Mouse (Mus musculus) heart, postnatal 36 days (tissue): Measurements from ENCODE around the gene Nrarp. TPM values are rescaled to one million over a fixed set of nuclear protein-coding genes. Genes with fewer than 3 reads are reported as not detected.

ENCODE experiments used
- DNase-seq, 2 experiments: peaks; one replicate each; pipeline ENCODE4 v3.0.0; 2021 to 2022
- intact Hi-C: fragments of 180-260 bp; cut with DNase I; formaldehyde crosslinking; loops from one replicate; pipeline ENCODE4 v1.15.1; 2025
- total RNA-seq, 2 experiments: library from RNA; stranded (reverse); gene quantifications; 2 replicates each; pipeline ENCODE4 v1.2.3; 2021

Gene Nrarp
- 10 to 100 TPM in 1 of 2 experiments, 1 to 10 TPM in 1; 9.7 to 12.0 TPM for total RNA-seq

DNA sequence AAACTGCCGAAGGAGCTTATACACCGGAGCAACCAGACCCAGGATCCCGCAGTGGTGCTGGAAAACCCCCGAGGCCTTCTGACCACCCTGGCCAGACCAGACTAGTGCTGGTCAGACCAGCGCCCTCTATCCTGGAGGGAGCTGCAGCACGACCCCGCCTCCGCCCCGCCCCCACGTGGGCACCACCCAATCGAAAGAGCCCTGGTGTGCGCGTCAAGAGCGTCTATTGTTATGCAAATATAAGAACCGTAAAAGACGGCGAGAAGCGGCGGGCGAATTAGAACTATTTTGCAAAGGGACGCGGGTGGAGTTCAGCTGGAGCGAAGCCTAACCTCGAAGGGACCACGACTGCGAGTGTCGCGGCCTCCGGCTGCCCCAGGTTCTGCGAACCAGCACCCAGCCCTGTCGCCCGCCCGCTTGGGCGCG is at the start of gene Nrarp:
TSS of gene Nrarp (plus strand) at position 281 of the 426 bp plus-strand sequence.
- DNase-seq = peak; percentile 88 to 92
- intact Hi-C loops = loop anchor here (5.0 kb wide), 1 partner anchor 38 kb away; no protein-coding TSS in a partner anchor

DNA sequence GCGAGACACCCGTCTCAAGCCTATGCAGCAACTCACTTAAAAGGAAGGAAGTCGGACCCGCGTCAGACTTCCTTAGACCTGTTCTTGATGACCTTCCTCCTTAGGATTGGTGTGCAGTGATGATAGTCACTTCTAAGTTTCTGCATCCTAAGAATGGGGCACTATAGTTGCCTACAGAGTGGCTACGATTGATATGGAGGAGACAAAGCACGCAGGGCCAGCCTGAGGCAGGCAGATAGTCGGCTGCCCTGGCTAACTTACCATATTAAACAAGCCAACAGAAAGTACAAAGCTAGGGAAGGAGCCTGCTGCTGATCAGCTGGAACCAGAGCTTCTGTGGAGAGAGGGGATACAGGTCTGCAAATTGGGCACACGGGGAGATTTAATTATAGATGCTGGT is 49.0 kb upstream of the Nrarp start:
- no peak for DNase-seq
- intact Hi-C loops = no loop called here

DNA sequence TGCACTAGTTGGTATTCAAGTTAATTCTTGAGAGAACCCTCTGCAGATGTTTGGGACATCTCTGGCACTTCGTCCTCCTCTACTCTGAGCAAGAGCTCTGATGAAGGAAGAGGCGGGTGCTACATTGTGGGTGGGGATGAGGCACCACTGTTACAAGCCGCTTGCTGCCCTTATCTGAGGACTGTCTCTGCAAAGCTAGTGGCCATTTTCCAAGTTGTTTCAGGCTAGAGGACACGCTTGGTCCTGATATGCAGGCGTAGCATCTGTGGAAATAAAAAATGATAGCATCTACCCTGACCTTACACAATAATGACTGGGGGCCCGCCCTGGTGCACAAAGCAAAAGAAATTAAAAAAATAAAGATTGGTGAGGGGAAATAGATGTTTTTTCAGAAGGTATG is 42.7 kb upstream of the Nrarp start:
- intact Hi-C loops = no loop called here
- no peak for DNase-seq

DNA sequence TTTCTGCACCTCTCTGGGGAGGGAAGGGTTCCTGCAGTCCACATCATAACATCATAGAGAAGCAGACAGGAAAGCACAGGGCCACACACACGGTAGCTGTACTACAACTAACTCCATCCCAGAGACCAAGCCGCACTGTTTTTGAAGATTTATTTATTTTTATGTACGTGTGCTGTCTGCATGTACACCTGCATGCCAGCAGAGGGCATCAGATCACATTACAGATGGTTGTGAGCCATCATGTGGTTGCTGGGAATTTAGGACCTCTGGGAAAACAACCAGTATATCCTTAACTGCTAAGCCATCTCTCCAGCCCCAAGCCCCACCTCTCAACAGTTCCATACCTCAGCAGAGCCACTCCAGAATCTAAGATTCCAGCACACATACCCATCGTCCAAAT is 39.4 kb upstream of the Nrarp start:
- intact Hi-C loops = loop anchor here (5.0 kb wide), 1 partner anchor 41 kb away; the partner anchor contains the start of gene Nrarp
- DNase-seq = no peak

DNA sequence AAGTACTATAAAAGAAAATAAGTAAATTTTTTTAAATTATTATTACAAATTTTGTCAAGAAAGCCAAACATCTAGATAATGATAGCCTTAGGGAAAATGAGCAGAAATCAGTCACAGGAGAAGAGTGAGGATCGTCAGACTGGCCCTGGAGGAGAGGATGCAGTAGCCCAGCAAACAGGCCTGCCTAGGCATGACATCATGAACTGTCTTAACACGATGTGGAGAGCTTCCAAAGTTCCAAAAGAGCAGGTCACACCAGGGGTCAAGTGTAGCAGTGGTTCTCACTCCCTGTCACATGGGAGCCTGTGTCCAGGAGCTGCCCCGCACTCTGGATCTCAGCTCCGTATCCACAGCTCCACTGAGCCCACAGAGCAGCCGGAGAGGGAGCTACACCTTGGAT is 38.6 kb upstream of the Nrarp start:
- DNase-seq = no peak

DNA sequence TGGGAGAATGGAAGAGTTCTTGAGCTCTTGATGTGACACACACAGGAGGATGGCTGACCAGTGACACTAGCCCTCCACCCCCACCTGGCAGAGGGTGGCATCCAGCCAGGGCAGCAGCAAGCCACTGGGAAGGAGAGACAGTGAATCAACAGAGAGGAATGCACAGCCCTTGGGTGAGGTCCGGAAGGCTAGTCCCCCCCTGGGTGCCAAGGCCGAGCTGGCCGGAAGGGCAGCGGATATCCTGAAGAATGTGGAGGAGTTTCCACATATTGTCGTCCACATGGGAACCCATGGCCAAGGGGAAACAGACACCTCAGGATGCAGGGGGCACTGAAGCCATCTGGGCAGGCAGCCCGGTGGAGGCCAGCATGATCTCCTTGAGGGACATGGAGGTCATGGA is 35.2 kb upstream of the Nrarp start:
- peak; percentile 32 to 40 for DNase-seq
- intact Hi-C loops = no loop called here

More for the DNA sequence above, 38.6 kb upstream of the Nrarp start:
- intact Hi-C loops = loop anchor here (5.0 kb wide), 1 partner anchor 40 kb away; the partner anchor contains the start of gene Nrarp

DNA sequence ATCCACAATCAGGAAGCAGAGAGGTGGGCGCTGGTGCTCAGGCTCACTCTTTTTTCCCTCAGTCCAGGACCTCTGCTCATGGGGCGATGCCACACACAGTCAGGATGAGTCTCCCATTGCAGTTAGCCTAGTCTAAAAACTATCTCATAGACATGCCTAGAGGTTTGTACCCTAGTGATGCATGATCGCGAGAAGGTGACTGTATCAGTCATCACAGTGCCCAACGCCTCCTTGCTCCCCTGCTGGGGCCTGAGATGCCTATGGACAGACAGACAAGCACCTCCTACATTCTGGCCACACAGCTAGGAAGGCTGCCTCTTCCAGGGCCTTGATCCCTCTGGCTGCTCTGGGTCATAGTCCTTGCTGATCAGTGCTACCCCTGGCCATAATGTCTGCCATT is 33.2 kb upstream of the Nrarp start:
- intact Hi-C loops = no loop called here
- no peak for DNase-seq

DNA sequence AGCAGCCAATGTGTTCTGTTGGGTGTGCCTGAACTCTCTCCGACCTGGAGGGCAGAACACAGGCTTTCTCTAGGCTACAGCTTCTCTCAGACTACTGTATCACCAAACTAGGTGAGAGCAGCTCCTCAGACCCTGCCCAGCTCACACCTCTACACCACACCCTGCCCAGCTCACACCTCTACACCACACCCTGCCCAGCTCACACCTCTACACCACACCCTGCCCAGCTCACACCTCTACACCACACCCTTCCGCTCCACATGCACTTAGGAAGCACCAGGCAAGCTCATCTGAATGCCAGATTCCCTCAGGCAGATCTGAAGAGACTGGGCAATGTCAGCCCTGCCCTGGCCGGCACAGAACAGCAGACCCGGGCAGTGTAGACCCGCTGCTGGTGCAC is 32.7 kb upstream of the Nrarp start:
- intact Hi-C loops = no loop called here
- no peak for DNase-seq

DNA sequence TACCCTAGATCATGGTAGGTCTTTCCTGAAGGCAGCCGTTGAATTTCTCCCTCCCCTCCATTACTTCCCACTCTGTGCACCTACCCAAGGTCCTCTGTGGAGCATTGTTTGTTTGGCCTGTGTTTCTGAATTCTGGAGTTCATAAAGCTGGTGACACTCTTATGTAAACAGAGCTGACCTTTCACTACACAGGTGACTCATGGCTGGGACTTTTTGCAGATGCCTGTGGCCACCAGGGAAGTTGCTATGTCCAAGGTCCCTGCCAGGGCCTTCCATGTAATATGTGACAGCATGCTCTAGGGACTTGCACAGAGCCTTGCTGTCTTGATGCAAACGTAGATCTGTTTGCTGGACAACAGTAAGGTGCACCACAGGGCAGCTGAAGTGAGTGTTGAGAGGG is 30.9 kb upstream of the Nrarp start:
- DNase-seq = no peak
- intact Hi-C loops = no loop called here

DNA sequence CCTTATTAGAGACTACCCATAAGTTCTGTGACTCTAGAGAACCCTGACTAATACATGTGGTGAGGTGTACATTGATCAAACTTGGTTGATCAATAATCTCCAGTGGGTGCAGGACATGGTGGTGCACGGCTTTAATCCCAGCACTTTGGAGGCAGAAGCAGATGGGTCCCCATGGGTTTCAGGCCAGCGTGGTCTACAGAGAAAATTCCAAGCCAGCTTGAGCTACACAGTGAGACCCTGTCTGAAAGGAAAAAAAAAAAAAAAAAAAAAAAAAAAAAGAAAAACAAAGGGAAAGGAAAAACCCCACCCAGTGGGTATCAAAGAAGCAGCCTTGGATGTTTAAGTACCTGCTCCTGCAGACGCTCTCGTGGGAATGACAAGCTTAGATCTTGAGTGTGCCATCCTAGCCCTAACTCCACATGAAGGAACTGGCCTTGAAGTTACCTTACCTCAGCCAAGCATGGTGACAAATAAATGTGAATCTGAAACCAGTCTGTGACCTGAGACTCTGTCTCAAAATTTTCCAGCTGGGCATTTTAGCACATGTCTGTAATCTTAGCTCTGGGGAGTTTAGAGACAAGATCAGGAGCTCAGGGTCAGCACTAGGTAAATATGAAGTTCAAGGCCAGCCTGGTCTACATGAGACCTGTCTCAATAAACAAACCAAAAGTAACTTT is 29.1 kb upstream of the Nrarp start:
- intact Hi-C loops = no loop called here
- DNase-seq = no peak

DNA sequence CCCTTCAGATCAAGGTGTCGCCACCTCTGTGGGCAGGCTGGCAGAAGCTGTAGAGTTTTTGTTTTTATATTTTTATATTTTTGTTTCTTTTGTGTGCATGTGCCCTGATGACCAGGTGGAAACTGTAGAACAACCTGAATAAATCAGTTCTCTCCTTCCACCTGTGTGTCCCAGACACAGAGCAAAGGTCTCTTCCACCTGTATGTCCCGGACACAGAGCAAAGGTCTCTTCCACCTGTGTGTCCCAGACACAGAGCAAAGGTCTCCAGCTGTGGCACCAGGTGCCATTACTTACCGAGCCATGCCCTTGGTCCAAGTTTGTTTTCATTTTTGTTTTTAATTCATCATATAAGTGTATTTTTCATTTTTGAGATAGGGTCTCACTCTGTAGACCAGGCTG is 24.4 kb upstream of the Nrarp start:
- intact Hi-C loops = loop anchor here (2.0 kb wide), 1 partner anchor 57 kb away; no protein-coding TSS in a partner anchor
- DNase-seq = no peak

DNA sequence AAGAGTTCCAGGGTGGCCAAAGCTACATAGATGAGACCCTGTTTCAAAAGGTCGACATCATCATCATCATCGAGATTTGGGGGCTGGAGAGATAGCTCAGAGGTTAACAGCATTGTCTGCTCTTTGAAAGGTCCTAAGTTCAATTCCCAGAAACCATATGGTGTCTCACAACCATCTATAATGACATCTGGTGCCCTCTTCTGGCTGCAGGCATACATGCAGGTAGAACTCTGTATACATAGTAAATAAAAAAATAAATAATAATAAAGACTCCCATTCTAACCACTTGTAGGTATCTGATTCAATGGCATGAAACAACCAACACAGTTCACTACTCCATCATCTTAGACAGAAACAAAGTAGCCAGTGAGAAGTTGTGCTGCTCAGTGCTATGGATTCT is 23.6 kb upstream of the Nrarp start:
- intact Hi-C loops = loop anchor here (1.0 to 2.0 kb wide), 2 partner anchors 30 to 58 kb away; no protein-coding TSS in a partner anchor
- no peak for DNase-seq

DNA sequence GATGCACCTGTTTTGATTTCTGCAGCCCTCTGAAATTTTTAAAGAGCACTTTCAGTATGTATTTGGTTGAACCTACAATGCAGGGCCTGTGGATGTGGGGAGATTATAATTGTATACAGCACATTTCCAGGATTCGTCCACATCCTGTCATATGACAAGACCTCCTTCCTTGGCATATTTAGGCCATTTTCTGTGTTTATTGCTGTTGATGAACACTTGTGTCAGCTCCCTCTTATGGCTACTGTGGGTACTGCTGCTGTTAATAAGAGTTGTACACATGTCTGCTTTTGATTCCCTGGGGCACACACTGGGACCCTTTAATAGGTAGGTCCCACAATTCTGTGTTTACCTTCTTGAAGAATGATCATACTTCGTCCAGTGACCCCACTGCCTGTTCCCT is 22.9 kb upstream of the Nrarp start:
- intact Hi-C loops = loop anchor here (1.0 to 2.0 kb wide), 2 partner anchors 30 to 59 kb away; no protein-coding TSS in a partner anchor
- peak; percentile 45 to 62 for DNase-seq

DNA sequence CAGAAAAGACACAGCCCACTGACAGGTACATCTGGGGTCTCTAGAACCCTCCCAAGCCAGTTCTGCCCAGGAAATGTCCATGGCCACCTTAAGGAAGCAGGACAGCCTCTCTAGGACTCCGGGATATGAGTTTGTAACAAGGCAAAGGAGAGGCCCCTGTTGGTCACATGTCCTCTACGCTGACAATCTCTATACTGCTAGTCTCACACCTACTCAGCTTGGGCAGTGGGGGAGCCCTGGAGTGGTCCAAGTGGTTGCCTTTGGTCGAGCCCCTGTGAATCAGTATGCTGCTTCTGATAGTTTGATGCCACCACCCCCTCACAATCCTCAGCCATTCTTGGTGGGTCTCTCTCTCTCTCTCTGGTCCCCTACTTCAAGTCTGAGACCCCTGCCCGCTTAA is 13.1 kb upstream of the Nrarp start:
- intact Hi-C loops = no loop called here
- DNase-seq = no peak

DNA sequence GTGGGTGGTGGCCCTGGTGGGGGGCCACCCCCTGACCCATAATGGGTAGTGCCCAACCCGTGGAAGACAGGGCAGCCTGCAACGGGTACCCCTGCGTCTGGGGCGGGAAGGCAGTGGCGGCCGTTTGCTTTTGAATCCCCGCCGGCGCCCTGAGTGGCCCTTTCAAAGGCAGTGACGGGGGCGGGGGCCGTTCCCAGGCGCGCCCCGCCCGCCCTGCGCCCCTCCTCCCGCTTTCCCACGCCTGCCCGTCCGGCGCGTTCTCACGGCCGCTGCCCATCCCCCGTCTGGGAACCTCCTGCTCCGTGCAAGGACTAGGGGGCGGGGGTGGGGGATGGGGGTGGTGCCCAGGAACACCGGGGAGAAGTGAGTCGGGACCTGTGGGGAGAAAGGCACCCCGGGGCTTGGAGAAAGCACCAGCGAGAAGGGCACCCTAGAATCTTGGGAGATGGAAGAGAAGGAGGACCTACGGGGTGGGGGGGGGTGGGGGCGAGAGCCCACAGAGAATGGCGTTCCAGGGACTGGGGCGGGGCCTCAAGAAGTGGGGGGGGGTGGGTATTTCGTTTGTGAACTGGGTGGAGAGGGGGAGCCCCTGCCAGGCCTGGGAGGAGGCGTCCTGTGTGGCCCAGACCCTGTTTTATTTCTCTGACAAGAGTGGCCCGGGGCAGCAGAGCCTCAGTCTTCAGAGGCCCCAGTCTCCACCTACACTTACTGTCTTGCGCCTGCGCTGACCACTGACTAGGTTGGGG is 12.5 kb upstream of the Nrarp start:
- intact Hi-C loops = no loop called here
- peak; percentile 68 to 69 for DNase-seq

DNA sequence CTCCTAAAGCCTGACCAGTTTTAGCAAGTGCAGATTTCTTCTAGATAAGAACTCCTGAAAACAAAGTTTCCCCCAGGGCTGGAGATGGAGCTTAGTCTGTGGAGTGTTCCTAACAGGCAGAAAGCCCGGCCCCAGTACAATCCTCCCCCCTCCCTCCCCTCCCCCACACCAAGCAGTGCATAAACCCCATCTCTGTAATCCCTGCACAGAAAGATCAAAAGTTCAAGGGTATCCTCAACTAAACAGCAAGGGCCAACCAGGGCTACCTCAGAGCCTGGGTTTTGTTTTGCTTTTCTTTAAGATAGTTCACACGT is 11.9 kb upstream of the Nrarp start:
- intact Hi-C loops = no loop called here
- DNase-seq = no peak

DNA sequence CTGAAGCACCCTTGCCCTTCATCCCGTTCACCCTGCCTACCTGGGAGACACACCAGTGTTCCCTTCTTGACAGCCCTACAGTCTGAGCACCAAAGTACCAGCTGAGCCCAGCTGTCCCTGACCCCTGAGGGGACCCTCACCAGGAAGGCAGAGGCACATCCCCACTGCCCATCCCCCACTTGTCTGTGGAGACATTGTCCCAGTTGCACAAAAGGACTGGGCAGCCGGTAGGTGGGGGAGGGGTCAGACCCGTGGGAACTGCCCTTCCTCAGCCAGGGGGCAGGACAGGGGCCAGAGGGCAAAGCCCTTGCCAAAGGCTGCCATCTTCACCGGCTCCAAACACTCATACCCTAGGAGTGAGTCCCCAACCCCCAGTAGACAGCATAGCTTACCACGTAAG is 10.8 kb upstream of the Nrarp start:
- intact Hi-C loops = no loop called here
- no peak for DNase-seq

DNA sequence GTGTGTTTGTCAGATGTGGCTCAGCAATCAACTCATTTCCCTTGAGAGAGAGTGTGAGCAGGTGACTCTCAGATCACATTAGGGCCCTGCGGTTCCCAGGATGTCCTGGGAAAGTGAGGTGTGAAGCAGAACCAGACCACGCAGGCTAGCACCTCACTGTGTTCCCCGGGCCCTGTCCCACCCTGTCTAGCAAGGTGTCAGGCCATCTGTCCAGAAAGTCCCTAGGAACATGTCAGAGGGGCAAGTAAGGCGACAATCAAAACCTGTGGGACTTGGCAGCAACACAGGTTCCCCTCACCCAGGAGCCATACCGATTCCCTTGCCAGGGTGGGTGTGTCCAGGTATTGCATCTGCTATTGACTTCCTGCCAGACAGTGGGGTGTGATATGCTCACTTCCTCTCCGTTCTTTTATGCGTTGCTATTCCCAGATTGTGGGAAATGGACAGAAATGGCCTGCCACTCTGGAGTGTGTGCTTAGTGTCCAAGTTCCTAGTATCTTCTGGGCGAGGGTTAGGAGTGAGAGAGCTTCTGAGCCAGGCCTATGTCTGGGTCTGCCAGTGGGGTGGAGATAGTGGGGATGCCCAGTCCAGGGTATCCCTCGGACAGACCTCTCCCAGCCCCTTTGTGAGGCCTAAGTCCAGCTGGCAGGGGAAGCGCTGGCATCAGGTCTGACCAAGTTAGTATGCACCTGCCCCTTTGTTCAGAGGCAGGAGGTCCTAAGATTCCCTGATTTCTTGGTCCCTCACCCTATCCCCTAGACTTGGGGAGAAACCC is 10.0 kb upstream of the Nrarp start:
- intact Hi-C loops = no loop called here
- no peak for DNase-seq

DNA sequence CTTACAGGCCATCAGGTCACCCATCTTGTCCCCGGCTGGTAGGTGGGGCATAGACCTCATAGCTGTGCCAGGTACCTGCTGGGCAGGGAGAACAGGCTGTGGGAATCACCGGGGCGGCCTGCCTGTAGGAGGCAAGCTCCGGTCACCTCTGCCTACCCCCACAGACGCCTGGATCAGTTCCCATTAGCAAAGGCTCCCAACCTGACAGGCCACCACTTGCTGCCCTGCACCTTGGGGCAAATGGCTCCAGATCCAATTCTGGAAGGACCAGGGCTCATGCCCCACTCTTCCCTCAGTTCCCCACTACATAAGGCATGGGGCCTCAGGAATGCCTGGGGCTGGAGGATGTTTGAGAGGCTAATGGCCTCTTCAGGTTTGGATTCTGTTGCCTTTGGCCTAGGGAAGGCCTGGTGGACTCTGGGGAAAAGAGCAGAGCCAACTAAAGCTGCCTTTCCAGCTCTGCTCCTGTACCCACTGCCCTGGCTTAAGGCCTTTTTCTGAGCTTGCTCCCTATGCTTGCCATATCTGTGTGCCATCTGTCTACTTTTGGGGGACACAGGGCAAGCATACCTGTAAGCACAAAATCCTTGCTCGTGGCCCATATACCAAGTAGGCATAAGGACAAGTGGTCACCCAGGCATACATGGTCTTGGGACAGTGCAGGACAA is 9.3 kb upstream of the Nrarp start:
- DNase-seq = no peak
- intact Hi-C loops = no loop called here

DNA sequence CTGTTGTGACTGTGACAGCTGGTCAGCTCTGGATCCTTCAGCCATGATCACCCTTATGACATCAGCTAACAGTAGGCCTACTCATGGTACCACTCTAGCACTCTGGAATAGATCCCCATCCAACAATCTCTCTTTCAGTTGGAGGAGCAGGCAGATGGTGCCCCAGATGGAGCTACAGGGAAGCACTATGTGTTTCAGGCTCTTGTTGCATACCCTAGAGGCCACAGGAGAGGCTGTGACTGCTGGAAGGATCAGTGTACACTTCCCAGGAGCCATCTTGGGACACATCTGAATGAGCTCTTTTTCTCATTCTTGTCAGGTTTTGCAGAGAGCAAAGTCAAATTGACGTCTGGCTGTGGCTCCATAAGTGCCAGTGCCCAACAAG is 8.8 kb upstream of the Nrarp start:
- DNase-seq = no peak
- intact Hi-C loops = no loop called here

DNA sequence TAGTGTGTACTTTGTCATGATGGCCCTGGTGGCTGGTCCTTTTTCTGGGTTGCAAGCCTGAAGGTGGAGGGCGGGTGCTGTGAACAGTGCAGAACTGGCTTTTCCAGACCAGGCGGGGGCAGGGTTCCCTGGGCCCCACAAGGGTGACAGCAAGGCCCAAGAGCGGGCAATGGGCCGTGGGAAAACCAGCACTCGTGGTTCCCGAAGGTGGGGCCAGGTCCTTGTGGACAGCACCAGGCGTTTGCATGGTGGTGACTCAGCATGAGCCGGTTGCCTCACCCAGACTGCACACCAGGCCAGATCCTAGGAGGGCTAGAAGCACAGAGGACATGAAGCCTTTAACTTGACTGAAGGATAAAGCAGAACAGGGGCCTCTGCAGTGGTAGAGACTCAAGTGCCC is 7.9 kb upstream of the Nrarp start:
- intact Hi-C loops = no loop called here
- DNase-seq = no peak
